Mouse (Mus musculus): ENCODE measurements around the gene Pnpo. TPM values are rescaled to one million over a fixed set of nuclear protein-coding genes. Genes with fewer than 3 reads are reported as not detected.

Gene Pnpo
- total and polyA plus RNA-seq, 2 experiments from 2014 or later: 37.2 to 38.3 TPM

DNA sequence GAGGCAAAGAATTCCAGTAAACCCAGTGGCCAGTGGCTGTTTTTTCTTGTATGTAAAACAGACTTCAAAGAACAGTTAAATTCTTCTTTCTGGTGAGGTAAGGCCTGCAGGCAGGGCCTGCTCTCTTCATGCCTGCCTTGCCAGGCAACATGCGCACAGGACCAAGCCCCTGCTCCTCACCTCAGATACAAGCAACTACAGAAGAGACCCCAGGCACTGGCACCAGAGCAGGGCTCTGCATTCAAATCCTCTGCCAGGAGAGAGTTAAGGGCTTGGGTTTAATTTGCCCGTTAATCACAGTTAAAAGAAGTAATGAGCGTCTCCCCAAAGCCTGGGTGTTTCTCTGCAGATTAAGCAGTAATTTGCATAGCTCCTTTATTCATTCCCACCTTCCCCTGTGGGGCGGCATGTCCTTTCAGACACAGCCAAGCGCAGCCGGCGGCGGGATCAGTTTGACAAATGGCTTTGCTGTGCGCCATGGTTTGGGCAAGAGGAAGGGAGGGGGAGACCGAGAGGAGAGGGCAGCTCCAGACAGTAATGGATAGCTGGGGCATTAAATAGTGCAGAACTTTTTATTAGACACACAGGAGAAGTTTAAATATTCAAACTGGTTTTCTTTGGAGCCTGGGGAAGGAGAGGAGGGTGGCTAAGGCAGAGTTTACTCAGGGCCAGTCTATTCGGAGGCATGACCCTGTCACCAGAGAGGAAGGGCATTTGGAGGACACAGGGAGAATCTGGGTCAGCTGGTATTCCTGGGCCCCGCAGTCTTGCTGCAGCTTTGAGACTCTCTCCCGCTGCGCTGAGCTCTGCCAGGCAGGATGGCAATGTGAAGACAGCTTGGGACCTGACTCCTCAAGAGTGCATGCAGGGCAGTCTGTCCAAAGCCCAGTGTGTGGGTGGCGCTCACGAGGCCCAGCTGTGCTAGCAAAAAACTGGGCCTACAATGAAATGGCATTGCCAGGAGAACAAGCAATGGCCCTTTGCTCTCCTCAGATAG, 40.8 kb downstream of the Pnpo start:
- Histone ChIP-seq H3K36me3 (ENCODE audit: insufficient read depth, low read length) (peaks cover 6% of the 10 kb centered on the region; the same call in 1 of the 2 replicates), H3K9me3 (ENCODE audit: low read length) (no peaks in the 10 kb centered on the region), H3K27ac (peak overlapping the region; percentile 75), H3K27me3 (ENCODE audit: insufficient read depth, low read length) (no peaks in the 10 kb centered on the region), H3K4me3 (ENCODE audit: low read length) (no peak overlapping the region), H3K4me2 (ENCODE audit: low read depth, low read length) (no peak overlapping the region), H3K4me1 (ENCODE audit: insufficient read depth, low read length) (peaks cover 22% of the 10 kb centered on the region), H3K9ac (replicated peaks; ENCODE audit: low read length) (no peak overlapping the region)
- WGBS: 11% methylated on average over 16 of the region's 16 CpGs
- ATAC-seq: peak; percentile 73
- TF ChIP-seq CTCF (IDR thresholded peaks at IDR 0.05; ENCODE audit: low read depth): 0 out of 2 replicates have a peak, but pooled peaks have one; percentile 11
- peak; percentile 82 for DNase-seq (ENCODE audit: low spot score)

- Histone ChIP-seq H3K4me3 (ENCODE audit: low read length) (no peak overlapping the region), H3K4me1 (ENCODE audit: insufficient read depth, low read length) (peaks cover 17% of the 10 kb centered on the region), H3K9ac (replicated peaks; ENCODE audit: low read length) (no peak overlapping the region), H3K27ac (no peak overlapping the region), H3K27me3 (ENCODE audit: insufficient read depth, low read length) (no peaks in the 10 kb centered on the region), H3K9me3 (ENCODE audit: low read length) (no peaks in the 10 kb centered on the region), H3K36me3 (ENCODE audit: insufficient read depth, low read length) (no peaks in the 10 kb centered on the region), H3K4me2 (ENCODE audit: low read depth, low read length) (no peak overlapping the region)
- 48% methylated on average over 9 of the region's 9 CpGs for WGBS
- DNase-seq (ENCODE audit: low spot score): no peak
- no peak for TF ChIP-seq CTCF (IDR thresholded peaks at IDR 0.05; ENCODE audit: low read depth)
- ATAC-seq: no peak
These were observed 42.5 kb downstream of the Pnpo start for GRCm38 (mm10) chr11:96901332-96901731.

- Histone ChIP-seq H3K27ac (no peak overlapping the region), H3K4me2 (ENCODE audit: low read depth, low read length) (no peak overlapping the region), H3K4me1 (ENCODE audit: insufficient read depth, low read length) (peaks cover 17% of the 10 kb centered on the region; the same call in 1 of the 2 replicates), H3K9me3 (ENCODE audit: low read length) (no peaks in the 10 kb centered on the region), H3K36me3 (ENCODE audit: insufficient read depth, low read length) (no peaks in the 10 kb centered on the region), H3K9ac (replicated peaks; ENCODE audit: low read length) (no peak overlapping the region), H3K4me3 (ENCODE audit: low read length) (no peak overlapping the region), H3K27me3 (ENCODE audit: insufficient read depth, low read length) (no peaks in the 10 kb centered on the region)
- 36% methylated on average over 12 of the region's 13 CpGs for WGBS
- TF ChIP-seq CTCF (IDR thresholded peaks at IDR 0.05; ENCODE audit: low read depth): no peak
- ATAC-seq: no peak
- DNase-seq (ENCODE audit: low spot score): no peak
These were observed 44.1 kb downstream of the Pnpo start for GRCm38 (mm10) chr11:96899449-96900306.

DNA sequence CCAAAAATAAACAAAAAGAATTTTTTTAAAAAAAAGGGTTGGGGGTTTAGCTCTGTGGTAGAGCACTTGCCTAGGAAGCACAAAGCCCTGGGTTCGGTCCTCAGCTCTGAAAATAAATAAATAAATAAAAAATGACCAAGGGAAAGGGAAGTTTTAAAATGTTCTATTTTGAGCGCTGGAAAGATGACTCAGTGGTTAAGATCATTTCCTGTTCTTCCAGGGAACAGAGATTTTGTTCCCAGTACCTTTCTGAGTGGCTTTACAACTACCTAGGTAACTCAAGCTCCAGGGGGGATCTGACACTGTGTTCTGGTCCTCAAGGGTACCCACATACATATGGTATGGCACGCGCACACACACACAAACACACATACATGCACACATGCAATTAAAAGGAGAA, 47.9 kb downstream of the Pnpo start:
- H3K27ac ChIP-seq: no peak overlapping the region
- H3K27me3 ChIP-seq (ENCODE audit: insufficient read depth, low read length): no peaks in the 10 kb centered on the region
- no peak overlapping the region for H3K4me2 ChIP-seq (ENCODE audit: low read depth, low read length)
- no peaks in the 10 kb centered on the region for H3K9me3 ChIP-seq (ENCODE audit: low read length)
- H3K36me3 ChIP-seq (ENCODE audit: insufficient read depth, low read length): no peaks in the 10 kb centered on the region
- WGBS: 96% methylated on average over 4 of the region's 4 CpGs
- no peak for DNase-seq (ENCODE audit: low spot score)
- 0 out of 2 replicates have a peak, but pooled peaks cover 7% of the 10 kb centered on the region for H3K4me1 ChIP-seq (ENCODE audit: insufficient read depth, low read length)
- ATAC-seq: no peak
- H3K9ac ChIP-seq (replicated peaks; ENCODE audit: low read length): no peak overlapping the region
- no peak overlapping the region for H3K4me3 ChIP-seq (ENCODE audit: low read length)
- TF ChIP-seq CTCF (IDR thresholded peaks at IDR 0.05; ENCODE audit: low read depth): no peak

GRCm38 (mm10) chr11:96893203-96893842, 50.5 kb downstream of the Pnpo start:
- H3K27me3 ChIP-seq (ENCODE audit: insufficient read depth, low read length): no peaks in the 10 kb centered on the region
- 0 out of 2 replicates have a peak, but pooled peaks cover 7% of the 10 kb centered on the region for H3K4me1 ChIP-seq (ENCODE audit: insufficient read depth, low read length)
- WGBS: 22% methylated on average over 11 of the region's 11 CpGs
- no peaks in the 10 kb centered on the region for H3K9me3 ChIP-seq (ENCODE audit: low read length)
- H3K36me3 ChIP-seq (ENCODE audit: insufficient read depth, low read length): no peaks in the 10 kb centered on the region
- TF ChIP-seq CTCF (IDR thresholded peaks at IDR 0.05; ENCODE audit: low read depth): no peak
- H3K27ac ChIP-seq: no peak overlapping the region
- H3K4me3 ChIP-seq (ENCODE audit: low read length): no peak overlapping the region
- ATAC-seq: peak; percentile 49; the same call in 1 of the 2 replicates
- no peak for DNase-seq (ENCODE audit: low spot score)
- no peak overlapping the region for H3K4me2 ChIP-seq (ENCODE audit: low read depth, low read length)
- no peak overlapping the region for H3K9ac ChIP-seq (replicated peaks; ENCODE audit: low read length)

Measured in hindbrain, postnatal 0 days (tissue).